In genomic region chr15:8615511-8616224, GRCm38 (mm10) we compare ENCODE assay signal across 21 mouse cellular contexts.
DNase-seq lines count a peak whose midpoint lies in the region; ATAC-seq and TF ChIP-seq lines count a peak whose summit lies in the region.
"Had no signal": no experiment of that assay in that cellular context is flagged by ENCODE, and none has a peak within 500 bp of the region (broad histone marks: within the 10 kb centered on the region; RNA-seq: fewer than 3 reads in every experiment).

No protein-coding gene starts in this region.

- in situ Hi-C loops in CH12.LX (cut with MboI; ENCODE audit: low pct_ligation_motif_present, low pct_unique_long_range_greater_than_20kb, low sequenced_read_pairs): loop anchor here (10.0 to 25.0 kb wide), 3 partner anchors 171 to 503 kb away; partner anchors contain the start of genes Nipbl and Nup155

- no peaks in the 10 kb centered on the region for H3K27me3 ChIP-seq in heart, embryonic 11.5 days (ENCODE audit: control insufficient read depth, insufficient read depth, low read length)
- H3K27me3 ChIP-seq in CH12.LX (replicated peaks): no peaks in the 10 kb centered on the region
- H3K27me3 ChIP-seq in heart, embryonic 14.5 days (ENCODE audit: control insufficient read depth, insufficient read depth, low read length): no peaks in the 10 kb centered on the region
- no peaks in the 10 kb centered on the region for H3K27me3 ChIP-seq in intestine, embryonic 16.5 days (replicated peaks; ENCODE audit: control insufficient read depth, insufficient read depth, low read length)
- H3K27me3 ChIP-seq: forebrain, embryonic 13.5 days; limb, embryonic 15.5 days; liver, embryonic 15.5 days had no signal

- no peaks in the 10 kb centered on the region for H3K36me3 ChIP-seq in heart, embryonic 11.5 days (ENCODE audit: control insufficient read depth, insufficient read depth, low read length)
- no peaks in the 10 kb centered on the region for H3K36me3 ChIP-seq in CH12.LX (replicated peaks in 1 of 2; ENCODE audit: control insufficient read depth in 1 of 2, insufficient read depth in 1 of 2, low read length in 1 of 2)
- no peaks in the 10 kb centered on the region for H3K36me3 ChIP-seq in heart, embryonic 14.5 days (ENCODE audit: control insufficient read depth, insufficient read depth, low read length)
- H3K36me3 ChIP-seq in intestine, embryonic 16.5 days (ENCODE audit: control insufficient read depth, insufficient read depth, low read length): no peaks in the 10 kb centered on the region
- H3K36me3 ChIP-seq: limb, embryonic 15.5 days; liver, embryonic 15.5 days; midbrain, embryonic 10.5 days had no signal

- peak; percentile 28 for DNase-seq in heart, adult 11 months
- peak; percentile 74 for DNase-seq in A20 (ENCODE audit: low read depth, low spot score)
- peak; percentile 88 for DNase-seq in CH12.LX (ENCODE audit: extremely low read depth)
- no peak for DNase-seq in testis, postnatal 14 days (ENCODE audit: low spot score)
- no peak for DNase-seq in frontal cortex, postnatal 36 days (ENCODE audit: low spot score in 2 of 2)
- DNase-seq: cerebellum, adult 2 months; right cerebral cortex, adult 18-20 months; thymus, postnatal 36 days had no signal

- no peak overlapping the region for H3K4me2 ChIP-seq in heart, embryonic 11.5 days
- peak overlapping the region; percentile 80 for H3K4me2 ChIP-seq in CH12.LX (ENCODE audit: insufficient read depth, low read depth, poor library complexity, severe bottlenecking)
- peak overlapping the region; percentile 26 for H3K4me2 ChIP-seq in heart, embryonic 14.5 days (ENCODE audit: low read length)
- no peak overlapping the region for H3K4me2 ChIP-seq in intestine, embryonic 16.5 days (ENCODE audit: low read depth, low read length)
- H3K4me2 ChIP-seq: forebrain, embryonic 13.5 days; limb, embryonic 15.5 days; liver, embryonic 15.5 days had no signal

- dilution Hi-C loops in CH12.LX (cut with MboI; ENCODE audit: extremely low pct_ligation_motif_present, extremely low pct_unique_long_range_greater_than_20kb, low sequenced_read_pairs): no loop called here

- 0 out of 2 replicates have a peak, but pooled peaks cover 6% of the 10 kb centered on the region for H3K4me1 ChIP-seq in heart, embryonic 11.5 days (ENCODE audit: control insufficient read depth, insufficient read depth, low read length)
- H3K4me1 ChIP-seq in CH12.LX (ENCODE audit: control insufficient read depth in 1 of 2, insufficient read depth in 2 of 2): peaks cover 9 to 59% of the 10 kb centered on the region in 2 experiments
- H3K4me1 ChIP-seq in heart, embryonic 14.5 days (ENCODE audit: control insufficient read depth in 2 of 2, insufficient read depth in 2 of 2, low read length in 2 of 2): peaks cover 17 to 36% of the 10 kb centered on the region in 2 experiments
- H3K4me1 ChIP-seq in intestine, embryonic 16.5 days (ENCODE audit: control insufficient read depth, insufficient read depth, low read length): no peaks in the 10 kb centered on the region
- H3K4me1 ChIP-seq: forebrain, embryonic 13.5 days; liver, embryonic 15.5 days; midbrain, embryonic 10.5 days had no signal

- H3K9me3 ChIP-seq in heart, embryonic 11.5 days (replicated peaks; ENCODE audit: control insufficient read depth, low read length): no peaks in the 10 kb centered on the region
- no peaks in the 10 kb centered on the region for H3K9me3 ChIP-seq in CH12.LX (replicated peaks; ENCODE audit: low read length)
- H3K9me3 ChIP-seq in heart, embryonic 14.5 days (ENCODE audit: control insufficient read depth, low read length): no peaks in the 10 kb centered on the region
- no peaks in the 10 kb centered on the region for H3K9me3 ChIP-seq in intestine, embryonic 16.5 days (ENCODE audit: control insufficient read depth, low read length)
- H3K9me3 ChIP-seq: forebrain, embryonic 13.5 days; limb, embryonic 15.5 days; liver, embryonic 15.5 days; midbrain, embryonic 10.5 days had no signal

- no peak overlapping the region for H3K27ac ChIP-seq in heart, embryonic 11.5 days (ENCODE audit: low read depth, low read length)
- H3K27ac ChIP-seq in CH12.LX (ENCODE audit: insufficient read depth, low read depth): peak overlapping the region; percentile 97
- H3K27ac ChIP-seq in heart, embryonic 14.5 days (replicated peaks in 1 of 2; ENCODE audit: control insufficient read depth in 1 of 2, insufficient read depth in 1 of 2, low read depth in 2 of 2, low read length in 2 of 2): peak overlapping the region; percentile 26 to 61; a peak in 3 of 4 replicates
- H3K27ac ChIP-seq in intestine, embryonic 16.5 days (ENCODE audit: low read length): no peak overlapping the region
- H3K27ac ChIP-seq: forebrain, embryonic 13.5 days; kidney, postnatal 0 days; limb, embryonic 15.5 days; liver, embryonic 15.5 days; macrophage; midbrain, embryonic 10.5 days had no signal

- TF ChIP-seq RAD21 in CH12.LX (IDR thresholded peaks at IDR 0.05; ENCODE audit: low read depth, low read length): no peak

- TF ChIP-seq POLR2A in CH12.LX (IDR thresholded peaks at IDR 0.05; ENCODE audit: low read depth, low read length): no peak

- no peaks in the 10 kb centered on the region for H3K79me2 ChIP-seq in CH12.LX (replicated peaks; ENCODE audit: control insufficient read depth, extremely low read depth, insufficient read depth, poor library complexity, severe bottlenecking)

- 62% methylated on average over 11 of the region's 11 CpGs for WGBS in heart, embryonic 11.5 days (ENCODE audit: insufficient replicate concordance)
- 62% methylated on average over 10 of the region's 11 CpGs for WGBS in heart, embryonic 14.5 days
- 71% methylated on average over 11 of the region's 11 CpGs for WGBS in intestine, embryonic 16.5 days

- H3K9ac ChIP-seq in heart, embryonic 11.5 days (ENCODE audit: low read depth, low read length): no peak overlapping the region
- peak overlapping the region; percentile 71 for H3K9ac ChIP-seq in CH12.LX (ENCODE audit: insufficient read depth, low read depth)
- no peak overlapping the region for H3K9ac ChIP-seq in heart, embryonic 14.5 days (ENCODE audit: low read length)
- no peak overlapping the region for H3K9ac ChIP-seq in intestine, embryonic 16.5 days (ENCODE audit: low read depth, low read length)
- H3K9ac ChIP-seq: forebrain, embryonic 13.5 days; limb, embryonic 15.5 days; liver, embryonic 15.5 days had no signal

- no peak for TF ChIP-seq CTCF in CH12.LX (conservative IDR thresholded peaks at IDR 0.05 in 1 of 2, IDR thresholded peaks at IDR 0.05 in 1 of 2; ENCODE audit: low read depth in 2 of 2, low read length in 2 of 2)

- peak; percentile 97 for TF ChIP-seq EP300 in CH12.LX (IDR thresholded peaks at IDR 0.05; ENCODE audit: low read length)

- ATAC-seq in heart, embryonic 11.5 days (replicated peaks; ENCODE audit: insufficient number of reproducible peaks, low FRiP score, low TSS enrichment): no peak
- ATAC-seq in heart, embryonic 14.5 days (ENCODE audit: insufficient number of reproducible peaks, insufficient read depth, low FRiP score, low read depth): no peak
- ATAC-seq in intestine, embryonic 16.5 days: no peak
- ATAC-seq: activated CD4-positive, CD25-positive, alpha-beta regulatory T cell, adult 4 months; forebrain, embryonic 13.5 days; hindbrain, embryonic 16.5 days; intestine, postnatal 0 days had no signal

- no peak overlapping the region for H3K4me3 ChIP-seq in heart, embryonic 11.5 days (ENCODE audit: low read depth, low read length)
- peak overlapping the region; percentile 2 to 46 (median 44) for H3K4me3 ChIP-seq in CH12.LX (replicated peaks in 1 of 3; ENCODE audit: low read depth in 2 of 3, low read length in 2 of 3, poor library complexity in 1 of 3)
- H3K4me3 ChIP-seq in heart, embryonic 14.5 days (ENCODE audit: control insufficient read depth in 1 of 2, insufficient read depth in 1 of 2, low read depth in 1 of 2, low read length in 2 of 2): no peak overlapping the region
- no peak overlapping the region for H3K4me3 ChIP-seq in intestine, embryonic 16.5 days (ENCODE audit: low read length)
- H3K4me3 ChIP-seq: erythroblast, embryonic 14.5 days; forebrain, embryonic 13.5 days; limb, embryonic 15.5 days; liver, embryonic 15.5 days; midbrain, embryonic 10.5 days had no signal

TF ChIP-seq in CH12.LX, 34 proteins besides CTCF, POLR2A, EP300 and RAD21 (continues in another document):
- TF ChIP-seq MAFK (IDR thresholded peaks at IDR 0.05; ENCODE audit: insufficient replicate concordance, low read length) (peak; percentile 49; the same call in 1 of the 2 replicates), BHLHE40 (IDR thresholded peaks at IDR 0.05; ENCODE audit: low read depth, low read length) (peak; percentile 68), MAZ (IDR thresholded peaks at IDR 0.05; ENCODE audit: low read depth, low read length) (peak; percentile 60; the same call in 1 of the 2 replicates), SIN3A (IDR thresholded peaks at IDR 0.05; ENCODE audit: low read length) (peak; percentile 65; the same call in 1 of the 2 replicates), ZNF384 (IDR thresholded peaks at IDR 0.05; ENCODE audit: low read depth, low read length) (no peak; the same call in 1 of the 2 replicates), JUND (conservative IDR thresholded peaks at IDR 0.05; ENCODE audit: low read depth, low read length) (peak; percentile 92), MAX (IDR thresholded peaks at IDR 0.05; ENCODE audit: low read length) (no peak), ZKSCAN1 (IDR thresholded peaks at IDR 0.05; ENCODE audit: borderline replicate concordance, low read depth, low read length) (no peak), NELFE (IDR thresholded peaks at IDR 0.05; ENCODE audit: low read depth, low read length) (no peak; the same call in 1 of the 2 replicates), CHD1 (IDR thresholded peaks at IDR 0.05; ENCODE audit: low read depth, low read length) (peak; percentile 51; the same call in 1 of the 2 replicates), TCF12 (IDR thresholded peaks at IDR 0.05; ENCODE audit: low read depth, low read length) (peak; percentile 95), E2F4 (IDR thresholded peaks at IDR 0.05; ENCODE audit: insufficient replicate concordance, low read depth, low read length) (no peak), RCOR1 (conservative IDR thresholded peaks at IDR 0.05; ENCODE audit: low read depth, low read length) (peak; percentile 94), PAX5 (IDR thresholded peaks at IDR 0.05; ENCODE audit: low read length) (no peak), TBP (conservative IDR thresholded peaks at IDR 0.05; ENCODE audit: low read depth, low read length) (no peak; the same call in 1 of the 2 replicates), CHD2 (IDR thresholded peaks at IDR 0.05; ENCODE audit: low read length) (peak; percentile 79), IRF4 (IDR thresholded peaks at IDR 0.05; ENCODE audit: low read depth, low read length) (peak; percentile 98), ZMIZ1 (IDR thresholded peaks at IDR 0.05; ENCODE audit: low read depth, low read length) (no peak), NRF1 (IDR thresholded peaks at IDR 0.05; ENCODE audit: low read depth, low read length) (no peak), ZC3H11A (IDR thresholded peaks at IDR 0.05; ENCODE audit: low read depth, low read length) (no peak), SMC3 (IDR thresholded peaks at IDR 0.05; ENCODE audit: low read depth, low read length) (no peak), KAT2A (IDR thresholded peaks at IDR 0.05; ENCODE audit: insufficient replicate concordance, low read length) (no peak)

Comparison
In these comparisons a context has a peak if more than half of its experiments do, and no peak if none do; other contexts are left out.
1. H3K27ac ChIP-seq: peak in CH12.LX (single experiment) and heart, embryonic 14.5 days (2 of 2); none in heart, embryonic 11.5 days (single experiment) and intestine, embryonic 16.5 days (single experiment).
2. H3K4me2 ChIP-seq: peak in CH12.LX (single experiment) and heart, embryonic 14.5 days (single experiment); none in heart, embryonic 11.5 days (single experiment) and intestine, embryonic 16.5 days (single experiment).
3. DNase-seq: peak in heart, adult 11 months (single experiment), A20 (single experiment) and CH12.LX (single experiment); none in testis, postnatal 14 days (single experiment) and frontal cortex, postnatal 36 days (0 of 2).
4. H3K4me3 ChIP-seq: peak in CH12.LX (3 of 3); none in heart, embryonic 11.5 days (single experiment), heart, embryonic 14.5 days (0 of 2) and intestine, embryonic 16.5 days (single experiment).